Comparison of ENCODE assay signal across 21 mouse cellular contexts in the genomic region with DNA sequence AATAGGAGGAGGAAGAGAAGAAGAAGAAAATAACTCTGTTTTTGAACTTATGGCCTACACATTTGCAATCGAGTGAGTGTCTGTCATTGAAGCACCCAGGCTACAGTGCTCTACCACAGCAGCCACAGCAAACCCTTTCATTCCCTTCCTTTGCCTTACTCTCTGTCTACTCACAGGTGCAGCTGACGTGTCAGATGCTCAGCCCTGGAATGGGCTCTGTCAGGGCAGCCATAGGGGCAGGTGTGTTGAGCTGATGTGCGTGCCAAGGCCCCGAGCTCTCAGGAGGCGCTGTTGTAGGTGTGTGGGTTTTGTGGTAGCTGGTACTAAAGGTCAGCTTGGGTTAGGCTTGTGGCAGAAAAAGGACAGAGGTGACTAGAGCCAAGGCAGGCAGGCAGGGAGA.
"Had no signal": no experiment of that assay in that cellular context is flagged by ENCODE, and none has a peak within 500 bp of the region (broad histone marks: within the 10 kb centered on the region; RNA-seq: fewer than 3 reads in every experiment).

No protein-coding gene starts in this region.

- ATAC-seq: intestine, embryonic 16.5 days; liver, embryonic 12.5 days; midbrain, embryonic 15.5 days had no signal

- DNase-seq: kidney, adult 8-10 months; kidney, postnatal 10 days; kidney, postnatal 36 days; layer of hippocampus, postnatal 36 days; liver; lung, adult 18-20 months; lung, postnatal 10 days; lung, postnatal 36 days had no signal

- H3K4me3 ChIP-seq: kidney, embryonic 15.5 days; left cerebral cortex, adult 2 months; limb, embryonic 10.5 days; limb, embryonic 13.5 days; liver, embryonic 12.5 days; liver, embryonic 15.5 days; lung, embryonic 15.5 days; midbrain, embryonic 12.5 days; midbrain, embryonic 15.5 days; myocyte; neural tube, embryonic 13.5 days had no signal

- H3K27ac ChIP-seq: kidney, embryonic 15.5 days; left cerebral cortex, adult 2 months; limb, embryonic 10.5 days; limb, embryonic 13.5 days; liver, embryonic 12.5 days; liver, embryonic 15.5 days; lung, embryonic 15.5 days; midbrain, embryonic 12.5 days; midbrain, embryonic 15.5 days; neural tube, embryonic 13.5 days; stomach, postnatal 0 days had no signal

- H3K36me3 ChIP-seq: kidney, embryonic 15.5 days; limb, embryonic 10.5 days; limb, embryonic 13.5 days; liver, embryonic 12.5 days; liver, embryonic 15.5 days; lung, embryonic 15.5 days; midbrain, embryonic 12.5 days; midbrain, embryonic 15.5 days; neural tube, embryonic 13.5 days had no signal
